Mouse (Mus musculus): Measurements from ENCODE around the gene 1700056E22Rik. TPM values are rescaled to one million over a fixed set of nuclear protein-coding genes. Genes with fewer than 3 reads are reported as not detected.

Gene 1700056E22Rik
- polyA plus RNA-seq, 1 experiment from 2014 or later, result 2.4 TPM

Other genes with a start within 250 kb of the 1700056E22Rik start
- 5.8 and 6.3 TPM in 2 replicates for gene Dusp10, start 21.0 kb downstream of the 1700056E22Rik start, polyA plus RNA-seq (2015; fragmentation: Nextera tagmentation; extraction: Ambion mirVana)